Mouse (Mus musculus) left cerebral cortex, postnatal 10 days (tissue): Measurements from ENCODE around the gene Zfyve26. TPM values are rescaled to one million over a fixed set of nuclear protein-coding genes. Genes with fewer than 3 reads are reported as not detected.
"Not testable (repeated sequence)": the region's sequence is repeated elsewhere in the genome, so short reads cannot be mapped to it uniquely, and the experiment has no call there.

ENCODE experiments used
- DNase-seq, 2 experiments: peaks; one replicate each; pipeline ENCODE4 v3.0.0; 2021 to 2022; ENCODE audit warnings: low spot score in 2 of 2, mixed read lengths in 1 of 2; ENCODE audit errors: extremely low spot score in 1 of 2
- intact Hi-C: fragments of 180-260 bp; cut with DNase I; formaldehyde crosslinking; loops from one replicate; pipeline ENCODE4 v1.15.1; 2025
- total RNA-seq, 2 experiments: library from RNA; stranded (reverse); gene quantifications; 2 replicates each; pipeline ENCODE4 v1.2.3; 2021

The Zfyve26 gene
- total RNA-seq, 2 experiments from 2014 or later, result 22.2 to 22.7 TPM

GRCm38 (mm10) chr12:79190931-79191673 lies 105.0 kb downstream of the Zfyve26 start:
- peak; percentile 66 to 75 for DNase-seq
- intact Hi-C loops, result no loop called here

DNA sequence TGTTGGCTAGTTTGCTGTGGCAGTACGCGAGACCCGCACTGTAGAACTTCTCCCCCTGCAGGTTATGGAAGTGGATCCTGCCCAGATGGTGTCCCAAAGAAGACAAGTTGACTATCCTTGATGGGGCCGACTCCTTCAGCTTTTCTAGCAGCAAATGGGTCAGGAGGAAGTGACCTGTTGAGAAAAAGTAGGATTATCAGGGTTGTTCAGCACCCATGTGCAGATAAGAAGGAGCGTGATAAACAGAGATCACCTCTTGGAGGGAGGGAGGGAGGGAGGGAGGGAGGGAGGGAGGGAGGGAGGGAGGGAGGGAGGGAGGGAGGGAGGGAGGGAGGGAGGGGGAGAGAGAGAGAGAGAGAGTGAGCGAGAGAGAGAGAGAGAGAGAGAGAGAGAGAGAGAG lies 110.9 kb downstream of the Zfyve26 start:
- DNase-seq, intact Hi-C loops: not testable (repeated sequence)

Other genes starting within 250 kb of the Zfyve26 start
- gene Pigh, start 206.7 kb downstream of the Zfyve26 start, total RNA-seq, result 10 to 100 TPM in 1 of 2 experiments, 1 to 10 TPM in 1; 9.0 to 10.8 TPM
- 10 to 100 TPM; 10.0 to 10.3 TPM for gene Arg2, start 165.5 kb downstream of the Zfyve26 start, total RNA-seq
- 100 to 1,000 TPM; 186 to 187 TPM for gene Vti1b, start 123.6 kb downstream of the Zfyve26 start, total RNA-seq
- 10 to 100 TPM; 32.1 to 34.3 TPM for gene Rdh11, start 104.0 kb downstream of the Zfyve26 start, total RNA-seq
- 1 to 10 TPM in 1 of 2 experiments, under 1 TPM in 1; 0.86 to 1.5 TPM for gene Rdh12, start 87.4 kb downstream of the Zfyve26 start, total RNA-seq
- gene Rad51b, start 978 bp upstream of the Zfyve26 start, total RNA-seq, result under 1 TPM; 0.43 to 0.71 TPM